Mouse (Mus musculus) embryonic facial prominence, embryonic 11.5 days (tissue): Measurements from ENCODE around the gene P2ry6. TPM values are rescaled to one million over a fixed set of nuclear protein-coding genes. Genes with fewer than 3 reads are reported as not detected.

Experiments used
- ATAC-seq: fragments of 200-750 bp; cut with Nextera tagmentation; replicated peaks from 2 replicates; pipeline ENCODE4 v1.8.0; 2017; ENCODE audit warnings: low read depth; ENCODE audit not compliant: insufficient number of reproducible peaks, low FRiP score, low TSS enrichment
- DNase-seq: peaks from one replicate; pipeline ENCODE4 v3.0.0-alpha.2; 2015; ENCODE audit warnings: low spot score
- H3K27ac ChIP-seq: fragments of 300-500 bp; sonication (generic); replicated peaks from 2 replicates; pipeline ENCODE4 v1.5.1; 2014; ENCODE audit warnings: mild to moderate bottlenecking, low read depth, low read length, control low read depth
- H3K27me3 ChIP-seq: fragments of 300-500 bp; sonication (generic); 2 replicates; pipeline ENCODE4 v1.6.1; 2014; ENCODE audit warnings: mild to moderate bottlenecking, low read length, moderate library complexity, mixed read lengths; ENCODE audit not compliant: control insufficient read depth, insufficient read depth
- H3K36me3 ChIP-seq: fragments of 300-500 bp; sonication (generic); replicated peaks from 2 replicates; pipeline ENCODE4 v1.6.1; 2014; ENCODE audit warnings: low read depth, mild to moderate bottlenecking, low read length, moderate library complexity, mixed read lengths; ENCODE audit not compliant: control insufficient read depth, insufficient read depth
- H3K4me1 ChIP-seq: fragments of 300-500 bp; sonication (generic); 2 replicates; pipeline ENCODE4 v1.6.1; 2014; ENCODE audit warnings: low read length, mixed read lengths; ENCODE audit not compliant: control insufficient read depth, insufficient read depth
- H3K4me2 ChIP-seq: fragments of 300-500 bp; sonication (generic); 2 replicates; pipeline ENCODE4 v1.6.1; 2014; ENCODE audit warnings: low read depth, mild to moderate bottlenecking, control low read depth, low read length, moderate library complexity
- H3K4me3 ChIP-seq: fragments of 300-500 bp; sonication (generic); 2 replicates; pipeline ENCODE4 v1.5.1; 2014; ENCODE audit warnings: low read depth, low read length, control low read depth
- H3K9ac ChIP-seq: fragments of 300-500 bp; sonication (generic); replicated peaks from 2 replicates; pipeline ENCODE4 v1.6.1; 2014; ENCODE audit warnings: mild to moderate bottlenecking, control low read depth, low read length
- H3K9me3 ChIP-seq: fragments of 300-500 bp; sonication (generic); replicated peaks from 2 replicates; pipeline ENCODE4 v1.6.1; 2016; ENCODE audit warnings: mild to moderate bottlenecking, low read length, inconsistent platforms, mixed read lengths; ENCODE audit not compliant: control insufficient read depth
- WGBS: fragments of 180-500 bp; shearing (Covaris S2); extraction: QIAGEN DNeasy Blood & Tissue Kit; methylation state at CpG from one replicate; pipeline ENCODE4 v1.1.7; 2014; 5-methylcytosine and 5-hydroxymethylcytosine counted together
- polyA plus RNA-seq: library from polyadenylated mRNA; unstranded; fragments of >200 nt; fragmentation: Nextera tagmentation; extraction: Ambion mirVana; gene quantifications from 2 replicates; pipeline ENCODE4 v1.2.1, GENCODE M21; 2014

P2ry6 gene
- polyA plus RNA-seq, 1 experiment from 2014 or later, result 1.8 TPM

- Histone ChIP-seq H3K36me3 (no peaks in the 10 kb centered on the region; the same call in none of the 2 replicates), H3K4me2 (no peak overlapping the region), H3K27ac (peak overlapping the region; percentile 13; the same call in 1 of the 2 replicates), H3K9me3 (no peaks in the 10 kb centered on the region), H3K9ac (peak overlapping the region; percentile 25; the same call in 1 of the 2 replicates), H3K4me1 (peaks cover 12% of the 10 kb centered on the region), H3K4me3 (no peak overlapping the region), H3K27me3 (no peaks in the 10 kb centered on the region)
- ATAC-seq (no peak), DNase-seq (no peak)
- WGBS, result 34% methylated on average over 9 of the region's 9 CpGs
These were observed 56.3 kb downstream of the P2ry6 start for GRCm38 (mm10) chr7:100918176-100918575.

- H3K4me2 ChIP-seq, result no peak overlapping the region
- peaks cover 12% of the 10 kb centered on the region for H3K4me1 ChIP-seq
These were observed 56.7 kb downstream of the P2ry6 start for GRCm38 (mm10) chr7:100917751-100918150.

GRCm38 (mm10) chr7:100916526-100916925 is 57.9 kb downstream of the P2ry6 start:
- DNase-seq (no peak), ATAC-seq (no peak)
- no peaks in the 10 kb centered on the region; the same call in none of the 2 replicates for H3K36me3 ChIP-seq
- H3K9me3 ChIP-seq, result no peaks in the 10 kb centered on the region
- H3K4me2 ChIP-seq, result no peak overlapping the region
- H3K27ac ChIP-seq, result no peak overlapping the region
- H3K4me3 ChIP-seq, result no peak overlapping the region
- WGBS, result 84% methylated on average over 6 of the region's 6 CpGs
- no peaks in the 10 kb centered on the region for H3K27me3 ChIP-seq
- H3K4me1 ChIP-seq, result peaks cover 16% of the 10 kb centered on the region
- H3K9ac ChIP-seq, result 0 out of 2 replicates have a peak overlapping the region, but pooled peaks have one; percentile 4

More at GRCm38 (mm10) chr7:100917751-100918150, 56.7 kb downstream of the P2ry6 start:
- ATAC-seq (no peak), DNase-seq (no peak)
- H3K4me3 ChIP-seq, result no peak overlapping the region
- H3K9ac ChIP-seq, result no peak overlapping the region; the same call in 1 of the 2 replicates
- no peaks in the 10 kb centered on the region for H3K27me3 ChIP-seq
- WGBS, result 51% methylated on average over 6 of the region's 6 CpGs
- no peaks in the 10 kb centered on the region; the same call in none of the 2 replicates for H3K36me3 ChIP-seq
- H3K27ac ChIP-seq, result peak overlapping the region; percentile 13; the same call in 1 of the 2 replicates
- no peaks in the 10 kb centered on the region for H3K9me3 ChIP-seq

- H3K4me2 ChIP-seq, result no peak overlapping the region
- H3K4me1 ChIP-seq, result peaks cover 21% of the 10 kb centered on the region
- DNase-seq (no peak), ATAC-seq (no peak)
- no peaks in the 10 kb centered on the region for H3K9me3 ChIP-seq
- no peaks in the 10 kb centered on the region; the same call in none of the 2 replicates for H3K36me3 ChIP-seq
- no peak overlapping the region for H3K4me3 ChIP-seq
- no peak overlapping the region for H3K9ac ChIP-seq
- 73% methylated on average over 5 of the region's 5 CpGs for WGBS
- no peak overlapping the region for H3K27ac ChIP-seq
- H3K27me3 ChIP-seq, result no peaks in the 10 kb centered on the region
These were observed 59.2 kb downstream of the P2ry6 start for GRCm38 (mm10) chr7:100915204-100915603.

- Histone ChIP-seq H3K9ac (0 out of 2 replicates have a peak overlapping the region, but pooled peaks have one; percentile 19), H3K4me1 (peaks cover 9% of the 10 kb centered on the region), H3K4me2 (no peak overlapping the region; the same call in 1 of the 2 replicates), H3K27me3 (no peaks in the 10 kb centered on the region), H3K9me3 (no peaks in the 10 kb centered on the region), H3K27ac (no peak overlapping the region), H3K4me3 (no peak overlapping the region), H3K36me3 (no peaks in the 10 kb centered on the region; the same call in none of the 2 replicates)
- DNase-seq, result no peak
- WGBS, result 45% methylated on average over 9 of the region's 9 CpGs
- ATAC-seq, result no peak
These were observed 62.7 kb downstream of the P2ry6 start for GRCm38 (mm10) chr7:100911791-100912190.

- H3K9ac ChIP-seq, result 0 out of 2 replicates have a peak overlapping the region, but pooled peaks have one; percentile 19
- ATAC-seq (no peak), DNase-seq (no peak)
- WGBS, result 5% methylated on average over 2 of the region's 2 CpGs
- no peaks in the 10 kb centered on the region for H3K9me3 ChIP-seq
- H3K27ac ChIP-seq, result 0 out of 2 replicates have a peak overlapping the region, but pooled peaks have one; percentile 3
- no peaks in the 10 kb centered on the region; the same call in none of the 2 replicates for H3K36me3 ChIP-seq
- 0 out of 2 replicates have a peak overlapping the region, but pooled peaks have one; percentile 14 for H3K4me2 ChIP-seq
- H3K27me3 ChIP-seq, result no peaks in the 10 kb centered on the region
- H3K4me3 ChIP-seq, result no peak overlapping the region
- peaks cover 9% of the 10 kb centered on the region for H3K4me1 ChIP-seq
These were observed 63.1 kb downstream of the P2ry6 start for GRCm38 (mm10) chr7:100911246-100911770.

GRCm38 (mm10) chr7:100908567-100908966 is 65.9 kb downstream of the P2ry6 start:
- WGBS, result 54% methylated on average over 8 of the region's 8 CpGs
- DNase-seq, result no peak
- H3K4me3 ChIP-seq, result no peak overlapping the region
- no peaks in the 10 kb centered on the region for H3K27me3 ChIP-seq
- H3K4me2 ChIP-seq, result no peak overlapping the region
- H3K4me1 ChIP-seq, result peaks cover 9% of the 10 kb centered on the region
- H3K9ac ChIP-seq, result no peak overlapping the region
- H3K9me3 ChIP-seq, result no peaks in the 10 kb centered on the region
- no peaks in the 10 kb centered on the region for H3K36me3 ChIP-seq
- no peak overlapping the region for H3K27ac ChIP-seq
- no peak for ATAC-seq

GRCm38 (mm10) chr7:100908061-100908460 is 66.4 kb downstream of the P2ry6 start:
- no peak for ATAC-seq
- Histone ChIP-seq H3K4me2 (no peak overlapping the region), H3K27me3 (no peaks in the 10 kb centered on the region), H3K4me1 (peaks cover 9% of the 10 kb centered on the region), H3K27ac (0 out of 2 replicates have a peak overlapping the region, but pooled peaks have one; percentile 11), H3K9me3 (no peaks in the 10 kb centered on the region), H3K9ac (no peak overlapping the region), H3K36me3 (no peaks in the 10 kb centered on the region), H3K4me3 (no peak overlapping the region)
- 82% methylated on average over 8 of the region's 8 CpGs for WGBS
- no peak for DNase-seq
